Mouse (Mus musculus) liver, embryonic 14.5 days (tissue): ENCODE data around the gene Sspo.

Source experiments
- CTCF ChIP-seq: IDR thresholded peaks from 2 replicates; pipeline ENCODE4 v1.5.1; 2016; ENCODE audit warnings: antibody characterized with exemption, low read depth, control low read depth
- EP300 ChIP-seq: IDR thresholded peaks from 2 replicates; pipeline ENCODE4 v1.6.1; 2016; ENCODE audit warnings: antibody characterized with exemption, low read depth

- no peak for TF ChIP-seq EP300
- TF ChIP-seq CTCF, result no peak
These were observed 41.7 kb downstream of the Sspo start for GRCm38 (mm10) chr6:48489741-48490140.
